Mouse (Mus musculus): ENCODE results near the gene Rasl10a. TPM values are rescaled to one million over a fixed set of nuclear protein-coding genes. Genes with fewer than 3 reads are reported as not detected.

Rasl10a gene
- polyA plus RNA-seq, 1 experiment, result 2.5 TPM

GRCm38 (mm10) chr11:5059230-5059629 is 1.3 kb downstream of the Rasl10a start:
- peaks cover 56% of the 10 kb centered on the region for H3K4me1 ChIP-seq (ENCODE audit: control insufficient read depth, insufficient read depth, low read length)
- H3K36me3 ChIP-seq (ENCODE audit: control insufficient read depth, insufficient read depth, low read length), result no peaks in the 10 kb centered on the region
- no peak overlapping the region for H3K27ac ChIP-seq (ENCODE audit: control insufficient read depth, insufficient read depth, low read depth, low read length)
- TF ChIP-seq CTCF (IDR thresholded peaks at IDR 0.05; ENCODE audit: control insufficient read depth, insufficient read depth, insufficient replicate concordance, low read depth, low read length), result 0 out of 2 replicates have a peak, but pooled peaks have one; percentile 14
- peak; percentile 53 for TF ChIP-seq POLR2A (IDR thresholded peaks at IDR 0.05; ENCODE audit: control insufficient read depth, low read depth, low read length)
- no peaks in the 10 kb centered on the region for H3K27me3 ChIP-seq (ENCODE audit: control insufficient read depth, insufficient read depth, low read length)
- H3K4me3 ChIP-seq (ENCODE audit: control insufficient read depth, low read depth, low read length), result peak overlapping the region; percentile 37

GRCm38 (mm10) chr11:5059704-5060156 is 1.8 kb downstream of the Rasl10a start:
- peaks cover 59% of the 10 kb centered on the region for H3K4me1 ChIP-seq (ENCODE audit: control insufficient read depth, insufficient read depth, low read length)
- peak overlapping the region; percentile 37 for H3K4me3 ChIP-seq (ENCODE audit: control insufficient read depth, low read depth, low read length)
- H3K27ac ChIP-seq (ENCODE audit: control insufficient read depth, insufficient read depth, low read depth, low read length), result no peak overlapping the region
- no peaks in the 10 kb centered on the region for H3K36me3 ChIP-seq (ENCODE audit: control insufficient read depth, insufficient read depth, low read length)
- TF ChIP-seq POLR2A (IDR thresholded peaks at IDR 0.05; ENCODE audit: control insufficient read depth, low read depth, low read length), result peak; percentile 49
- TF ChIP-seq CTCF (IDR thresholded peaks at IDR 0.05; ENCODE audit: control insufficient read depth, insufficient read depth, insufficient replicate concordance, low read depth, low read length), result peak; percentile 98
- no peaks in the 10 kb centered on the region for H3K27me3 ChIP-seq (ENCODE audit: control insufficient read depth, insufficient read depth, low read length)

GRCm38 (mm10) chr11:5060756-5061412 is 3.0 kb downstream of the Rasl10a start:
- H3K27me3 ChIP-seq (ENCODE audit: control insufficient read depth, insufficient read depth, low read length), result no peaks in the 10 kb centered on the region
- H3K4me1 ChIP-seq (ENCODE audit: control insufficient read depth, insufficient read depth, low read length), result peaks cover 67% of the 10 kb centered on the region
- H3K36me3 ChIP-seq (ENCODE audit: control insufficient read depth, insufficient read depth, low read length), result no peaks in the 10 kb centered on the region
- TF ChIP-seq CTCF (IDR thresholded peaks at IDR 0.05; ENCODE audit: control insufficient read depth, insufficient read depth, insufficient replicate concordance, low read depth, low read length) (no peak), POLR2A (IDR thresholded peaks at IDR 0.05; ENCODE audit: control insufficient read depth, low read depth, low read length) (no peak; the same call in 1 of the 2 replicates)
- H3K4me3 ChIP-seq (ENCODE audit: control insufficient read depth, low read depth, low read length), result peak overlapping the region; percentile 93
- H3K27ac ChIP-seq (ENCODE audit: control insufficient read depth, insufficient read depth, low read depth, low read length), result no peak overlapping the region

DNA sequence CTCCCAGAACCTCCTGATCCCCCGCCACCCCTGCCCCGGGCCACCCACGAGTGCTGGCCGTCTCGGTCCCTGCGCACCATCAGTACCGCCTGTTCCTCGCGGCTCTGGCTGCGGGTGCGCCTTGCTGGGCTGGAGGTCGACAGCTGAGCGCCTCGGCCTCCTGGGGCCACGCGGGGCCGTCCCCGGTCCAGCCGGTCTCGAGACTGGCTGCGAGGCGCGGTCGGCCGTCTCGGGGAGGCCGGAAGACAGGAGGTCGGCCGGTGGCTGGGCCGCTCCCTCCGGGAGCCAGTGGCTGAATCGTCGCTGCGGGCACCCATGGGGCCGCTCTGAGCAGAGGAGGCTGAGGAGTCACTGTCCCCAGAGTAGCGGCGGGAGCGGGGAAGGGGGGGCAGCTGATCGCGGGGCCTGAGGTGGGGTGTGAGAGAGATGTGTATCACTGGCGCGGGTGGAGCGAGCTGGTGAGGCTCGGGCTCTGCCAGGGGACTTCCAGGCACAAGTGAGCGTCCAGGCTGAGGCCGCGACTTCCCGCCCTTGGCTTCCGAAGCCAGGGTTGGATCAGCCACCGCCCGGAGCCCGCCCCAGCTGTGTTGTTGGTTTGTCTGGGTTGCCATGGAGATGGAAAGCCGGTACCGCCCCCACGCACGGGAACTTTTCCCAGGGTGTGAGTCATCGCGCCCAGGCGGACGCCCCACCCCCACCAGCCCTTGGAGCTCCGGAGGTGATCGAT is 3.6 kb downstream of the Rasl10a start:
- Histone ChIP-seq H3K4me1 (ENCODE audit: control insufficient read depth, insufficient read depth, low read length) (peaks cover 69% of the 10 kb centered on the region), H3K4me3 (ENCODE audit: control insufficient read depth, low read depth, low read length) (peak overlapping the region; percentile 93), H3K27me3 (ENCODE audit: control insufficient read depth, insufficient read depth, low read length) (no peaks in the 10 kb centered on the region), H3K36me3 (ENCODE audit: control insufficient read depth, insufficient read depth, low read length) (no peaks in the 10 kb centered on the region), H3K27ac (ENCODE audit: control insufficient read depth, insufficient read depth, low read depth, low read length) (peak overlapping the region; percentile 62)
- TF ChIP-seq POLR2A (IDR thresholded peaks at IDR 0.05; ENCODE audit: control insufficient read depth, low read depth, low read length), result no peak; the same call in none of the 2 replicates
- TF ChIP-seq CTCF (IDR thresholded peaks at IDR 0.05; ENCODE audit: control insufficient read depth, insufficient read depth, insufficient replicate concordance, low read depth, low read length), result no peak

GRCm38 (mm10) chr11:5062326-5062725 is 4.4 kb downstream of the Rasl10a start:
- Histone ChIP-seq H3K4me1 (ENCODE audit: control insufficient read depth, insufficient read depth, low read length) (peaks cover 65% of the 10 kb centered on the region), H3K36me3 (ENCODE audit: control insufficient read depth, insufficient read depth, low read length) (no peaks in the 10 kb centered on the region), H3K4me3 (ENCODE audit: control insufficient read depth, low read depth, low read length) (peak overlapping the region; percentile 93), H3K27me3 (ENCODE audit: control insufficient read depth, insufficient read depth, low read length) (no peaks in the 10 kb centered on the region), H3K27ac (ENCODE audit: control insufficient read depth, insufficient read depth, low read depth, low read length) (peak overlapping the region; percentile 59)
- TF ChIP-seq POLR2A (IDR thresholded peaks at IDR 0.05; ENCODE audit: control insufficient read depth, low read depth, low read length) (no peak), CTCF (IDR thresholded peaks at IDR 0.05; ENCODE audit: control insufficient read depth, insufficient read depth, insufficient replicate concordance, low read depth, low read length) (no peak)

- Histone ChIP-seq H3K36me3 (ENCODE audit: control insufficient read depth, insufficient read depth, low read length) (no peaks in the 10 kb centered on the region), H3K4me1 (ENCODE audit: control insufficient read depth, insufficient read depth, low read length) (peaks cover 59% of the 10 kb centered on the region), H3K27me3 (ENCODE audit: control insufficient read depth, insufficient read depth, low read length) (no peaks in the 10 kb centered on the region), H3K4me3 (ENCODE audit: control insufficient read depth, low read depth, low read length) (peak overlapping the region; percentile 93), H3K27ac (ENCODE audit: control insufficient read depth, insufficient read depth, low read depth, low read length) (peak overlapping the region; percentile 55)
- TF ChIP-seq CTCF (IDR thresholded peaks at IDR 0.05; ENCODE audit: control insufficient read depth, insufficient read depth, insufficient replicate concordance, low read depth, low read length), result no peak
- TF ChIP-seq POLR2A (IDR thresholded peaks at IDR 0.05; ENCODE audit: control insufficient read depth, low read depth, low read length), result peak; percentile 47; the same call in 1 of the 2 replicates
Observed at GRCm38 (mm10) chr11:5062860-5063505, 5.1 kb downstream of the Rasl10a start.
